Mouse (Mus musculus): ENCODE results near the gene Kcnj6.

Kcnj6 gene

GRCm38 (mm10) chr16:94729236-94729635 is 268.3 kb downstream of the Kcnj6 start:
- TF ChIP-seq GATA4 (IDR thresholded peaks at IDR 0.05; ENCODE audit: insufficient replicate concordance, low read length): no peak

- no peak for TF ChIP-seq GATA4 (IDR thresholded peaks at IDR 0.05; ENCODE audit: insufficient replicate concordance, low read length)
These were observed 272.7 kb downstream of the Kcnj6 start for GRCm38 (mm10) chr16:94724747-94725211.

- no peak for TF ChIP-seq GATA4 (IDR thresholded peaks at IDR 0.05; ENCODE audit: insufficient replicate concordance, low read length)
These were observed 273.4 kb downstream of the Kcnj6 start for GRCm38 (mm10) chr16:94724061-94724596.

GRCm38 (mm10) chr16:94722936-94723335 is 274.6 kb downstream of the Kcnj6 start:
- TF ChIP-seq GATA4 (IDR thresholded peaks at IDR 0.05; ENCODE audit: insufficient replicate concordance, low read length): no peak

- no peak for TF ChIP-seq GATA4 (IDR thresholded peaks at IDR 0.05; ENCODE audit: insufficient replicate concordance, low read length)
These were observed 275.9 kb downstream of the Kcnj6 start for GRCm38 (mm10) chr16:94721549-94722006.

GRCm38 (mm10) chr16:94720476-94721153 is 276.9 kb downstream of the Kcnj6 start:
- no peak for TF ChIP-seq GATA4 (IDR thresholded peaks at IDR 0.05; ENCODE audit: insufficient replicate concordance, low read length)

GRCm38 (mm10) chr16:94719488-94719887 is 278.0 kb downstream of the Kcnj6 start:
- TF ChIP-seq GATA4 (IDR thresholded peaks at IDR 0.05; ENCODE audit: insufficient replicate concordance, low read length): no peak

GRCm38 (mm10) chr16:94718919-94719318 is 278.6 kb downstream of the Kcnj6 start:
- no peak for TF ChIP-seq GATA4 (IDR thresholded peaks at IDR 0.05; ENCODE audit: insufficient replicate concordance, low read length)

GRCm38 (mm10) chr16:94717051-94717450 is 280.4 kb downstream of the Kcnj6 start:
- no peak for TF ChIP-seq GATA4 (IDR thresholded peaks at IDR 0.05; ENCODE audit: insufficient replicate concordance, low read length)

GRCm38 (mm10) chr16:94714483-94714882 is 283.0 kb downstream of the Kcnj6 start:
- no peak for TF ChIP-seq GATA4 (IDR thresholded peaks at IDR 0.05; ENCODE audit: insufficient replicate concordance, low read length)

GRCm38 (mm10) chr16:94713480-94714094 is 283.9 kb downstream of the Kcnj6 start:
- no peak for TF ChIP-seq GATA4 (IDR thresholded peaks at IDR 0.05; ENCODE audit: insufficient replicate concordance, low read length)

GRCm38 (mm10) chr16:94701971-94702370 is 295.5 kb downstream of the Kcnj6 start:
- no peak for TF ChIP-seq GATA4 (IDR thresholded peaks at IDR 0.05; ENCODE audit: insufficient replicate concordance, low read length)

- TF ChIP-seq GATA4 (IDR thresholded peaks at IDR 0.05; ENCODE audit: insufficient replicate concordance, low read length): no peak
These were observed 296.4 kb downstream of the Kcnj6 start for GRCm38 (mm10) chr16:94701141-94701540.

All from liver, adult (tissue).